ENCODE assay signal across 27 mouse cellular contexts in genomic region chr16:17740080-17740479, GRCm38 (mm10). TPM values are rescaled to one million over a fixed set of nuclear protein-coding genes. Genes with fewer than 3 reads are reported as not detected.
DNase-seq lines count a peak whose midpoint lies in the region; ATAC-seq and TF ChIP-seq lines count a peak whose summit lies in the region.
"Had no signal": no experiment of that assay in that cellular context is flagged by ENCODE, and none has a peak within 500 bp of the region (broad histone marks: within the 10 kb centered on the region; RNA-seq: fewer than 3 reads in every experiment).

No protein-coding gene starts in this region.

- WGBS in midbrain, embryonic 11.5 days = 87% methylated on average over 4 of the region's 4 CpGs
- 91% methylated on average over 4 of the region's 4 CpGs for WGBS in midbrain, embryonic 16.5 days
- WGBS in heart, adult 2 months = 80% methylated on average over 4 of the region's 4 CpGs

- no peaks in the 10 kb centered on the region for H3K4me1 ChIP-seq in midbrain, embryonic 11.5 days (ENCODE audit: control insufficient read depth, insufficient read depth, low read length)
- no peaks in the 10 kb centered on the region for H3K4me1 ChIP-seq in midbrain, embryonic 16.5 days (ENCODE audit: control insufficient read depth, insufficient read depth, low read length)
- H3K4me1 ChIP-seq in heart, adult 2 months (ENCODE audit: control insufficient read depth, insufficient read depth, low read length) = no peaks in the 10 kb centered on the region
- H3K4me1 ChIP-seq: embryonic facial prominence, embryonic 13.5 days; forebrain, embryonic 10.5 days; forebrain, embryonic 12.5 days had no signal

- no peak overlapping the region for H3ac ChIP-seq in C2C12 (ENCODE audit: control insufficient read depth, insufficient read length, low read depth)

- H3K36me3 ChIP-seq in midbrain, embryonic 11.5 days (ENCODE audit: control insufficient read depth, insufficient read depth, low read length) = no peaks in the 10 kb centered on the region
- no peaks in the 10 kb centered on the region for H3K36me3 ChIP-seq in midbrain, embryonic 16.5 days (ENCODE audit: control insufficient read depth, insufficient read depth, low read length)
- H3K36me3 ChIP-seq in C2C12 (ENCODE audit: control insufficient read depth, insufficient read depth) = no peaks in the 10 kb centered on the region
- no peaks in the 10 kb centered on the region for H3K36me3 ChIP-seq in heart, adult 2 months (ENCODE audit: control insufficient read depth, insufficient read depth, low read length)
- H3K36me3 ChIP-seq: embryonic facial prominence, embryonic 13.5 days; embryonic facial prominence, embryonic 15.5 days; forebrain, embryonic 10.5 days; forebrain, embryonic 12.5 days had no signal

- CTCF ChIA-PET in Patski (lab: Charles Lee) = no interaction called here

- no peak for ATAC-seq in midbrain, embryonic 11.5 days (ENCODE audit: low FRiP score)
- no peak for ATAC-seq in midbrain, embryonic 16.5 days
- ATAC-seq in Patski = peak; percentile 47
- ATAC-seq in megakaryocyte progenitor cell, adult 5-6 weeks (replicated peaks; ENCODE audit: poor library complexity) = no peak
- ATAC-seq: forebrain, embryonic 14.5 days; forebrain, embryonic 16.5 days had no signal

- in situ Hi-C loops in Patski (cut with MboI; ENCODE audit: low pct_unique_long_range_greater_than_20kb) = no loop called here

- no peak for TF ChIP-seq EP300 in heart, adult 2 months (IDR thresholded peaks at IDR 0.05; ENCODE audit: insufficient read depth, low read depth, low read length)

- no peaks in the 10 kb centered on the region for H3K27me3 ChIP-seq in midbrain, embryonic 11.5 days (ENCODE audit: control insufficient read depth, insufficient read depth, low read length)
- H3K27me3 ChIP-seq in midbrain, embryonic 16.5 days (ENCODE audit: control insufficient read depth, insufficient read depth, low read depth, low read length) = no peaks in the 10 kb centered on the region
- no peaks in the 10 kb centered on the region for H3K27me3 ChIP-seq in C2C12 (ENCODE audit: control insufficient read depth, insufficient read depth, insufficient read length)
- H3K27me3 ChIP-seq in Patski = no peaks in the 10 kb centered on the region
- no peaks in the 10 kb centered on the region for H3K27me3 ChIP-seq in heart, adult 2 months (ENCODE audit: control insufficient read depth, insufficient read depth, low read length)
- H3K27me3 ChIP-seq: embryonic facial prominence, embryonic 15.5 days had no signal

- no peak for TF ChIP-seq POLR2A in heart, adult 2 months (IDR thresholded peaks at IDR 0.05; ENCODE audit: insufficient read depth, low read depth, low read length)

- POLR2A ChIA-PET in Patski (lab: Charles Lee) = no interaction called here

- intact Hi-C loops in heart, adult 2 months (cut with DNase I) = no loop called here

- no peak overlapping the region for H3K4me3 ChIP-seq in midbrain, embryonic 11.5 days (ENCODE audit: low read depth, low read length)
- no peak overlapping the region for H3K4me3 ChIP-seq in midbrain, embryonic 16.5 days (ENCODE audit: low read depth, low read length)
- no peak overlapping the region for H3K4me3 ChIP-seq in C2C12 (ENCODE audit: insufficient read depth, poor library complexity, severe bottlenecking)
- no peak overlapping the region for H3K4me3 ChIP-seq in heart, adult 2 months
- H3K4me3 ChIP-seq: embryonic facial prominence, embryonic 13.5 days; embryonic facial prominence, embryonic 15.5 days; erythroblast, embryonic 14.5 days; forebrain, embryonic 10.5 days; forebrain, embryonic 12.5 days had no signal

- no peak for TF ChIP-seq CTCF in C2C12 (IDR thresholded peaks at IDR 0.05; ENCODE audit: control insufficient read depth, insufficient read depth, insufficient read length)
- no peak for TF ChIP-seq CTCF in Patski (IDR thresholded peaks at IDR 0.05)
- TF ChIP-seq CTCF in heart, adult 2 months (IDR thresholded peaks at IDR 0.05) = no peak

- no peak overlapping the region for H3K9ac ChIP-seq in midbrain, embryonic 11.5 days (ENCODE audit: low read length)
- H3K9ac ChIP-seq in midbrain, embryonic 16.5 days (ENCODE audit: low read depth, low read length) = no peak overlapping the region
- H3K9ac ChIP-seq in heart, adult 2 months (ENCODE audit: low read depth, low read length) = no peak overlapping the region
- H3K9ac ChIP-seq: embryonic facial prominence, embryonic 13.5 days; embryonic facial prominence, embryonic 15.5 days; forebrain, embryonic 12.5 days had no signal

- H3K9me3 ChIP-seq in midbrain, embryonic 11.5 days (ENCODE audit: control insufficient read depth, low read length) = no peaks in the 10 kb centered on the region
- no peaks in the 10 kb centered on the region for H3K9me3 ChIP-seq in midbrain, embryonic 16.5 days (replicated peaks; ENCODE audit: control insufficient read depth, low read length, poor library complexity, severe bottlenecking)
- H3K9me3 ChIP-seq: embryonic facial prominence, embryonic 13.5 days; embryonic facial prominence, embryonic 15.5 days; forebrain, embryonic 10.5 days; forebrain, embryonic 12.5 days had no signal

- no peak overlapping the region for H3K4me2 ChIP-seq in midbrain, embryonic 11.5 days
- H3K4me2 ChIP-seq in midbrain, embryonic 16.5 days (ENCODE audit: low read length) = no peak overlapping the region
- H3K4me2 ChIP-seq: embryonic facial prominence, embryonic 13.5 days; embryonic facial prominence, embryonic 15.5 days; forebrain, embryonic 12.5 days had no signal

- H3K79me3 ChIP-seq in C2C12 (ENCODE audit: low read depth) = no peaks in the 10 kb centered on the region

- H3K79me2 ChIP-seq in C2C12 (ENCODE audit: control insufficient read depth, insufficient read depth) = no peaks in the 10 kb centered on the region
- no peaks in the 10 kb centered on the region for H3K79me2 ChIP-seq in heart, adult 2 months (replicated peaks; ENCODE audit: control insufficient read depth, insufficient read depth, low read length)

- H3K27ac ChIP-seq in midbrain, embryonic 11.5 days (ENCODE audit: low read depth, low read length) = no peak overlapping the region
- H3K27ac ChIP-seq in midbrain, embryonic 16.5 days (ENCODE audit: low read length) = no peak overlapping the region
- no peak overlapping the region for H3K27ac ChIP-seq in heart, adult 2 months
- H3K27ac ChIP-seq: embryonic facial prominence, embryonic 13.5 days; embryonic facial prominence, embryonic 15.5 days; forebrain, embryonic 10.5 days; forebrain, embryonic 12.5 days had no signal

- peak; percentile 57 for DNase-seq in midbrain, embryonic 11.5 days (ENCODE audit: low spot score, missing footprints)
- no peak for DNase-seq in Patski (ENCODE audit: low read depth, low spot score)
- DNase-seq in yolk sac, embryonic 10.5 days (ENCODE audit: low spot score) = peak; percentile 17
- DNase-seq in heart, adult 2 months = no peak
- DNase-seq in gastrocnemius, postnatal 4 days (ENCODE audit: low spot score in 2 of 2) = no peak
- DNase-seq: adrenal gland, adult 2 months; adrenal gland, postnatal 10 days; adrenal gland, postnatal 25 days; B cell, adult 2 months; cerebellum, adult 11 months; cerebellum, adult 18-20 months; cerebellum, adult 8-10 months; cerebellum, adult 9-11 months; cerebellum, postnatal 14 days; cerebellum, postnatal 36 days; embryo, embryonic 11 days had no signal

TF ChIP-seq in C2C12, 6 proteins besides CTCF, POLR2A, EP300 and RAD21:
- TF ChIP-seq CEBPB (IDR thresholded peaks at IDR 0.05; ENCODE audit: low read depth) (no peak), USF1 (IDR thresholded peaks at IDR 0.05; ENCODE audit: low read depth) (peak; percentile 71), MYOD1 (IDR thresholded peaks at IDR 0.05; ENCODE audit: control insufficient read depth, insufficient read length, low read depth) (peak; percentile 87), MAX (IDR thresholded peaks at IDR 0.05) (no peak), MYOG (IDR thresholded peaks at IDR 0.05; ENCODE audit: control insufficient read depth, extremely low read depth, insufficient read length) (no peak), FOSL1 (IDR thresholded peaks at IDR 0.05; ENCODE audit: insufficient read depth, low read length, poor library complexity, severe bottlenecking) (no peak)
TF ChIP-seq in C2C12: peak in this region for 2.

RNA-seq across cellular contexts. Expression of gene Med15, which starts 7.4 kb away (rescaled TPM):
- 28.9 and 29.4 TPM in 2 replicates for polyA plus RNA-seq in midbrain, embryonic 11.5 days (2014; fragmentation: Nextera tagmentation; extraction: Ambion mirVana)
- polyA plus RNA-seq in midbrain, embryonic 16.5 days (2015; fragmentation: Nextera tagmentation; extraction: Ambion mirVana) = 47.5 and 47.9 TPM in 2 replicates
- 45.9 TPM for polyA plus RNA-seq in C2C12 (2012; fragmentation: generic; extraction: Trizol)
- 69.1 TPM for polyA plus RNA-seq in Patski (2021)
- total RNA-seq in heart, adult 2 months (2021) = 10 to 100 TPM; 21.5 to 24.9 TPM
- 37.3 and 44.3 TPM in 2 replicates for polyA plus RNA-seq in heart, adult 2 months (2012; rRNA removed)
- total RNA-seq in megakaryocyte progenitor cell, adult 5-6 weeks (2015) = 42.7 and 43.0 TPM in 2 replicates
- total RNA-seq in megakaryocyte progenitor cell, adult 5-6 weeks (2017) = 15.5 and 26.5 TPM in 2 replicates
- total RNA-seq in gastrocnemius, postnatal 4 days (2021) = 10 to 100 TPM; 36.9 to 46.9 TPM

RNA-seq across cellular contexts. Expression of gene Klhl22, which starts 19.3 kb away (rescaled TPM):
- polyA plus RNA-seq in midbrain, embryonic 11.5 days (2014; fragmentation: Nextera tagmentation; extraction: Ambion mirVana) = 38.7 and 39.5 TPM in 2 replicates
- polyA plus RNA-seq in midbrain, embryonic 16.5 days (2015; fragmentation: Nextera tagmentation; extraction: Ambion mirVana) = 86.0 and 89.4 TPM in 2 replicates
- polyA plus RNA-seq in C2C12 (2012; fragmentation: generic; extraction: Trizol) = 83.6 TPM
- 128 TPM for polyA plus RNA-seq in Patski (2021)
- total RNA-seq in heart, adult 2 months (2021) = 10 to 100 TPM; 17.3 to 18.6 TPM
- polyA plus RNA-seq in heart, adult 2 months (2012; rRNA removed) = 23.6 and 30.2 TPM in 2 replicates
- total RNA-seq in megakaryocyte progenitor cell, adult 5-6 weeks (2015) = 7.5 and 10.6 TPM in 2 replicates
- total RNA-seq in megakaryocyte progenitor cell, adult 5-6 weeks (2017) = 12.8 and 34.6 TPM in 2 replicates
- 10 to 100 TPM; 56.9 to 60.4 TPM for total RNA-seq in gastrocnemius, postnatal 4 days (2021)

RNA-seq across cellular contexts. Expression of gene Scarf2, which starts 57.0 kb away (rescaled TPM):
- 3.8 and 4.4 TPM in 2 replicates for polyA plus RNA-seq in midbrain, embryonic 11.5 days (2014; fragmentation: Nextera tagmentation; extraction: Ambion mirVana)
- 0.88 and 1.2 TPM in 2 replicates for polyA plus RNA-seq in midbrain, embryonic 16.5 days (2015; fragmentation: Nextera tagmentation; extraction: Ambion mirVana)
- polyA plus RNA-seq in C2C12 (2012; fragmentation: generic; extraction: Trizol) (38.5 TPM), Patski (2021) (60.3 TPM)
- 1 to 10 TPM; 4.1 to 5.2 TPM for total RNA-seq in heart, adult 2 months (2021)
- polyA plus RNA-seq in heart, adult 2 months (2012; rRNA removed) = 10.8 and 13.4 TPM in 2 replicates
- total RNA-seq in megakaryocyte progenitor cell, adult 5-6 weeks (2015) = 0.10 TPM in 1 of 2 replicates, not detected in the other
- total RNA-seq in megakaryocyte progenitor cell, adult 5-6 weeks (2017) = 0.07 TPM in 1 of 2 replicates, not detected in the other
- 10 to 100 TPM; 33.7 to 37.3 TPM for total RNA-seq in gastrocnemius, postnatal 4 days (2021)
- total RNA-seq: common myeloid progenitor, adult 5-6 weeks had no signal

Comparison
In these comparisons a context has a peak if more than half of its experiments do, and no peak if none do; other contexts are left out.
1. DNase-seq: peak in midbrain, embryonic 11.5 days (single experiment) and yolk sac, embryonic 10.5 days (single experiment); none in Patski (single experiment), heart, adult 2 months (0 of 2) and gastrocnemius, postnatal 4 days (0 of 2).